Mouse (Mus musculus): ENCODE results near the gene Ttc38.
A peak's percentile ranks its signal among the peaks of the same experiment; 100 is the strongest.

GRCm38 (mm10) chr15:85835335-85835734 lies 3.2 kb downstream of the Ttc38 start:
- TF ChIP-seq POLR2A (IDR thresholded peaks at IDR 0.05; ENCODE audit: low read depth, low read length), result no peak
- TF ChIP-seq CTCF (conservative IDR thresholded peaks at IDR 0.05; ENCODE audit: insufficient read depth, insufficient read length, low read depth, low read length), result peak; percentile 39; the same call in 1 of the 2 replicates
